Mouse (Mus musculus): Measurements from ENCODE around the gene Nxpe4. TPM values are rescaled to one million over a fixed set of nuclear protein-coding genes. Genes with fewer than 3 reads are reported as not detected.

The Nxpe4 gene
- polyA plus RNA-seq, 1 experiment from 2014 or later, result 8.5 TPM

DNA sequence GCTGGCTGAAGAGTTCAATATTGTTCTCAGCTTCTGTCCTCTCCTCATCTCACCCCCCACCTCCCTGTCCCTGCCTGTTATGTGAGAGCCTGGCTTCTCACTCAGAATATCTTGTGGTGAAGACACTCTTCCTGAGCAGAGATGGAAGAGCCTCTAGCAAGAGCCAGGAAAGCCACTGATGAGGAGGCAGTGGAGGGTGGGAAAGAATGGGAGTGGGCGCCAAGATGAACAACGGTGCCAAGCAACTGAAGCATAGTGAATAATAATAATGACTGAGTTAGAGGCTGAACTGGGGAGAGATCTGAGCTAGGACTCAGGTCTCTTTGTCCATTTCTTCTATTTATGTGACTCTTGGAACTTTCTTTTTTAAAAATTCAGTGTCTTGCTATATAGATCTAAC is 80.9 kb downstream of the Nxpe4 start:
- Histone ChIP-seq H3K36me3 (no peaks in the 10 kb centered on the region), H3K9ac (replicated peaks) (no peak overlapping the region), H3K4me2 (no peak overlapping the region), H3K27me3 (replicated peaks) (no peaks in the 10 kb centered on the region), H3K4me3 (replicated peaks) (no peak overlapping the region), H3K9me3 (replicated peaks) (no peaks in the 10 kb centered on the region), H3K27ac (replicated peaks) (no peak overlapping the region), H3K4me1 (peaks cover 4% of the 10 kb centered on the region; the same call in 1 of the 2 replicates)
- WGBS, result 86% methylated on average over 2 of the region's 2 CpGs
- ATAC-seq (ENCODE audit: low FRiP score), result no peak

DNA sequence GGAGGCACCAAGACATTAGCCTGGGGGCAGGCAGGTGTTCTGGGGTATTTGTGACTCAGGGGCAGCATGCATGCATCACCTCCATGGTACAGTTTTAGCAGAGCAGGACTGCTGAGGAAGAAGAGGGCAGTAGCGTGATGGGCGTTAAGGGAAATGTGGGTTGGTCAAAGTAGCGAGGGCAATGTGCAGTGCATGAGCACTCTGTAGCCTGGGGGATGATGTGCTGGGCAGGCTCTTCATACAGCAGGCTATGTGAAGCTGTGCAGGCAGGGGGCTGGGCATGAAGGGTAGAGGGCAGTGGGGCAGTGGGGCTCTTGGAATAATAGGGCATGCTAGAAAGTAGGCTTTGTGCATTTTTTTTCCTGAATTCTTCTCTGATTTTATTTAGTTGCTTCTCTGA is 82.4 kb downstream of the Nxpe4 start:
- Histone ChIP-seq H3K27ac (replicated peaks) (no peak overlapping the region), H3K27me3 (replicated peaks) (no peaks in the 10 kb centered on the region), H3K4me1 (peaks cover 4% of the 10 kb centered on the region; the same call in 1 of the 2 replicates), H3K9ac (replicated peaks) (no peak overlapping the region), H3K9me3 (replicated peaks) (no peaks in the 10 kb centered on the region), H3K36me3 (no peaks in the 10 kb centered on the region), H3K4me2 (no peak overlapping the region), H3K4me3 (replicated peaks) (no peak overlapping the region)
- no peak for ATAC-seq (ENCODE audit: low FRiP score)
- 72% methylated on average over 3 of the region's 3 CpGs for WGBS

DNA sequence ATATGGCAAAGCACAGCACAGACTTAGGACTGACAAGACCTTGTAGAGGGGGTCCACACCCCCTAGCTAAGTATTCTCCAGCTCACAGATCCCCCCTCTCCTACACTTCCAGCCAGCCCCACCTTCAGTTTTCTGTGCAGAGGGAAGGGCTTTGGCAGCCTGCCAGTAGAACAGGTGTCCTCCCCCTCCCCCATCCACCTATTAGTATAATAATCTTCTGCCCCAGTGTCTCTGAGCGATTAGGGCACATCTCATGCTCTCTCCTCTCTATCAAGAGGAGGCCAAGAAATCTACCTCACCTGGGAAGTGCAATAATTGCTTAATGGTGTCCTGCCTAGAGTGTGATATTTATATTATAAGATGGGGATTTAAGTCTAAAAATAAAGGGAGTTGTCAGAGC is 83.7 kb downstream of the Nxpe4 start:
- Histone ChIP-seq H3K9ac (replicated peaks) (no peak overlapping the region), H3K4me3 (replicated peaks) (no peak overlapping the region), H3K4me2 (no peak overlapping the region), H3K4me1 (peaks cover 4% of the 10 kb centered on the region; the same call in 1 of the 2 replicates), H3K27me3 (replicated peaks) (no peaks in the 10 kb centered on the region), H3K27ac (replicated peaks) (no peak overlapping the region), H3K36me3 (no peaks in the 10 kb centered on the region), H3K9me3 (replicated peaks) (no peaks in the 10 kb centered on the region)
- WGBS, result 56% methylated on average over 1 of the region's 1 CpGs
- ATAC-seq (ENCODE audit: low FRiP score), result no peak

DNA sequence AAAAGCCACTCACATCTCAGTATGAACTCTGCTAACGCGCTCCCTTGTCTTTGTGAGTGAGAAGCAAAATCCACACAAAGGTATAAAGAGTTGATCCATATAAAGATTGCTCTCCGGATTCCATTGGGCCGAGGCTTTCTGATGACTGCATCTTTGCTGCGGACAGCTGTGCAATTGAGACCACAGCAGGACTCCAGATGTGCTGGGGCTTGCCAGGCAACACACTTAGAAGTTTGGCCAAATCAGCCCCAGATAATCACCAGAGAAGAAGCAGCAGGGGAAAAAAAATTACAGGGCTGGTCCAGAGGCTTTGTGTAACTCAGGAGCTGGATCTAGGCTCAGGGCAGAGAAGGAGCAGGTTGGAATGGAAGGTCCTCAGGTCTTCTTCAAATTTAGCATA is 85.5 kb downstream of the Nxpe4 start:
- Histone ChIP-seq H3K4me3 (replicated peaks) (no peak overlapping the region), H3K4me1 (peaks cover 8% of the 10 kb centered on the region), H3K27ac (replicated peaks) (no peak overlapping the region), H3K36me3 (no peaks in the 10 kb centered on the region), H3K9ac (replicated peaks) (no peak overlapping the region), H3K4me2 (no peak overlapping the region), H3K9me3 (replicated peaks) (no peaks in the 10 kb centered on the region), H3K27me3 (replicated peaks) (no peaks in the 10 kb centered on the region)
- 65% methylated on average over 5 of the region's 5 CpGs for WGBS
- no peak for ATAC-seq (ENCODE audit: low FRiP score)

DNA sequence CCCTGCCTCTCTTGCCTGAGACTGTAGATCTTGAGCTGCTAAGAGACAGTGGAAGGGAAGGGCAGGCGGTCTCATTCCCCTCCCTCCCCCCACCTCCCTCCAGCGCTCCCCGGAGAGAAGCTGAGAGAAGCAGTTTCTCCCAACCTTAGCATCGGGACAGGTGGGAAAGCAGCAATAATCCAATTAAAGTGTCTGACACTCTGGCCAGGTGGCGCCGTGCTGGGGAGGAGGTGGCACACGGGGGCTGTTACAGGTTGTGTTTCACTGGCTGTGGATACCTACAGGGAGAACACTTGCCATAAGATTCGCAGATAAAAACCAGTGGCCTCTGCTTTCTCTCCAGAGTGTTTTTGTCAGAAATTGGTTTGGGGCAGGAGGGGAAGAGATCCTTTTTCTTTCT is 90.4 kb downstream of the Nxpe4 start:
- H3K4me2 ChIP-seq, result no peak overlapping the region
- H3K4me3 ChIP-seq (replicated peaks), result no peak overlapping the region
- peaks cover 6% of the 10 kb centered on the region for H3K4me1 ChIP-seq
- H3K9me3 ChIP-seq (replicated peaks), result no peaks in the 10 kb centered on the region
- H3K27me3 ChIP-seq (replicated peaks), result no peaks in the 10 kb centered on the region
- no peak overlapping the region for H3K27ac ChIP-seq (replicated peaks)
- no peak overlapping the region for H3K9ac ChIP-seq (replicated peaks)
- no peak for ATAC-seq (ENCODE audit: low FRiP score)
- 10% methylated on average over 8 of the region's 8 CpGs for WGBS
- H3K36me3 ChIP-seq, result no peaks in the 10 kb centered on the region

DNA sequence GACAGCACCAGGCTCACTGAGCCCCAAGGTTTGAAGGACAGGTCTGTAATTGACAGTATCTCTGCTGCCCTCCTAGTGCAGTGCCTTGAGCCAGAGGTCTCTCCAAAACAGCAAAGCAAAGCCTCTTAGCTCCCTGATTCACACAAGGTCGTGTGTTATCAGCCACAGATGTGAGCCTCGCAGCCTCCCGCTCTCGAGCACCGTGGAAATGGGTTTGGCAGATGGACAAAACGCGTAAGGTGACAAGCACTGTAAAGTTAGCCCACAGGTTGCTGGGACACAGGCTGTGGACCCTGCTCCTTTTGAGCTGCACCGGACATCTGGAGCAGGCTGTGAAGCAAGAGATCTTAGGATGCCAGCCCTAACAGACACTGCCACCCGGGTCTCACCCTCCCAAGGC is 95.2 kb downstream of the Nxpe4 start:
- no peak overlapping the region for H3K4me3 ChIP-seq (replicated peaks)
- no peak overlapping the region for H3K27ac ChIP-seq (replicated peaks)
- H3K9ac ChIP-seq (replicated peaks), result no peak overlapping the region
- H3K4me2 ChIP-seq, result no peak overlapping the region
- H3K36me3 ChIP-seq, result no peaks in the 10 kb centered on the region
- peaks cover 2% of the 10 kb centered on the region; the same call in 1 of the 2 replicates for H3K27me3 ChIP-seq (replicated peaks)
- peaks cover 9% of the 10 kb centered on the region for H3K4me1 ChIP-seq
- H3K9me3 ChIP-seq (replicated peaks), result no peaks in the 10 kb centered on the region
- 67% methylated on average over 9 of the region's 9 CpGs for WGBS
- no peak for ATAC-seq (ENCODE audit: low FRiP score)

DNA sequence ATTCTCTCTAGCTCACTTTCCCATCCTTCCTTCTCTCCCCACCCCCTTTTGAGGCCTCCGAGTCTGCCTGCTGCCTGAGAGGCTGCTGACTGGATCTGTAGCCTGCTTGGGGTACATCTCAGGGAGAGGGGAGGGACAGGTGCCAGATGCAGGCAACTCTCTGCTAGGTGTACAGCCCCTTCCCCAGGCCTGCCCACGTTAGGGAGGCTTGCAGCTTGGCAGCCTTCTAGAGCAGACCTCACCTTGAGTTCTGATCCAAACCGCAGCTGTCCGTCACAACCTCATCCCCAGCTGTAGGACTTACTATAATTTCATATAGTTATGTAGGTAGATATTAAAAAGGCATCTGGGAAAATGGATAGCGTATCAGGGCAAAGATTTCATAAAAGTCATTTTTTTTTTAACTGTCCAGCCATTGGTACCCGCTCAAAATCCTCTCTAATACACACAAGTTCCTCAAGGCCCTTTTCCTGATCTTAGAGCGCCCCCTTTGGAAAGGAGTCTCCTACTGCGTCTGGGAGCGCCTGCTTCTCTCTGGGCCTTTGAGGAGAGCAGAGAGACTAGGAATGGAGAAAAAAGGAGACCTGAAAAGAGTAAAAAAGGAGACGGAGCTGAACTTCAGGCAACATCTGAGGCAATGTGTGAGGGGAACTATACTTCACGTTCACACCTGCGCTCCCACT is 96.1 kb downstream of the Nxpe4 start:
- no peak for ATAC-seq (ENCODE audit: low FRiP score)
- no peaks in the 10 kb centered on the region for H3K9me3 ChIP-seq (replicated peaks)
- WGBS, result 37% methylated on average over 12 of the region's 12 CpGs

DNA sequence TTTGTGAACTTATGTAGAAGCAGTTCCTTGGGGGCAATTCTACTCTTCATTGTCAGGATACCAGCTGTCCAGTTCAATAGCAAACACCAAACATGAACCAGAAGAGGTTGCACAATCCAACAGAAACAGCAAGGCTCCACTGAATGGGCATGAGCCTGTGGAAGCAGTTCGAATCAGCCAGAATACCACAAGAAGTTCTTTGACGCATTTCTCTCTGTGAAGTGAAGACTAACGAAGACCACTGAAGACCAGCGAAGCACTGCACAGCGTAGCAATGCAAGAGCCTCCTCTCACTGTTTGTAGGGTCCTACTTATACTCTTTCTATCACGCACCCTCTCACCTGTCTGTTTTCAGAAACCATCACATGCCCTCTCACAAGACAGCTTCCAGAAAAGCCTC is 102.8 kb downstream of the Nxpe4 start:
- no peak overlapping the region for H3K9ac ChIP-seq (replicated peaks)

More for the DNA sequence above, 96.1 kb downstream of the Nxpe4 start:
- no peak overlapping the region for H3K4me3 ChIP-seq (replicated peaks)
- H3K4me1 ChIP-seq, result peaks cover 3% of the 10 kb centered on the region; the same call in 1 of the 2 replicates
- H3K36me3 ChIP-seq, result no peaks in the 10 kb centered on the region
- H3K27me3 ChIP-seq (replicated peaks), result peaks cover 2% of the 10 kb centered on the region; the same call in 1 of the 2 replicates
- H3K9ac ChIP-seq (replicated peaks), result no peak overlapping the region
- H3K4me2 ChIP-seq, result no peak overlapping the region
- no peak overlapping the region for H3K27ac ChIP-seq (replicated peaks)

DNA sequence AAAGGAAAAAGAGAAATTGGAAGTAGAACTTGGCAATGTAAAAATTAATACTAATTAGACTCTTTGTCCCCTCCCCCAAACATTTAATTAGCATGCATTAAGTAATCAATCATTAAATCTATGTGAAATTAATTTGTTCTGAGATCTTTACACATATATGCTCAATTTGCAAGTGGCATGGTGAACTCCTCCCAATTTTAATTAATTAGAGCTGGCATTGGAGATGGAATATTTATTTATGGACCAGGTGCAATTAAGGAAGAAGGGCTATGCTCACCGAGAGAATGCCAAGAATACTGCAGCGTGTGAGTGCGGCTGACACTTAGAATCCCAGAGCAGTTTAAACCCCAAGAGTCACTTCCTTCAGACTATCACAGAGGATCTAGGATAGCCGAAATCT is 103.7 kb downstream of the Nxpe4 start:
- Histone ChIP-seq H3K27ac (replicated peaks) (no peak overlapping the region), H3K4me2 (no peak overlapping the region), H3K4me1 (peaks cover 13% of the 10 kb centered on the region), H3K9me3 (replicated peaks) (no peaks in the 10 kb centered on the region), H3K27me3 (replicated peaks) (0 out of 2 replicates have a peak, but pooled peaks cover 5% of the 10 kb centered on the region), H3K36me3 (no peaks in the 10 kb centered on the region), H3K4me3 (replicated peaks) (no peak overlapping the region), H3K9ac (replicated peaks) (no peak overlapping the region)
- WGBS, result 66% methylated on average over 4 of the region's 4 CpGs
- no peak for ATAC-seq (ENCODE audit: low FRiP score)

More for the DNA sequence above, 102.8 kb downstream of the Nxpe4 start:
- Histone ChIP-seq H3K36me3 (no peaks in the 10 kb centered on the region), H3K4me2 (no peak overlapping the region), H3K27ac (replicated peaks) (no peak overlapping the region), H3K4me3 (replicated peaks) (no peak overlapping the region), H3K9me3 (replicated peaks) (no peaks in the 10 kb centered on the region), H3K4me1 (peaks cover 13% of the 10 kb centered on the region), H3K27me3 (replicated peaks) (peaks cover 7% of the 10 kb centered on the region; the same call in 1 of the 2 replicates)
- ATAC-seq (ENCODE audit: low FRiP score), result no peak
- WGBS, result 93% methylated on average over 6 of the region's 6 CpGs

DNA sequence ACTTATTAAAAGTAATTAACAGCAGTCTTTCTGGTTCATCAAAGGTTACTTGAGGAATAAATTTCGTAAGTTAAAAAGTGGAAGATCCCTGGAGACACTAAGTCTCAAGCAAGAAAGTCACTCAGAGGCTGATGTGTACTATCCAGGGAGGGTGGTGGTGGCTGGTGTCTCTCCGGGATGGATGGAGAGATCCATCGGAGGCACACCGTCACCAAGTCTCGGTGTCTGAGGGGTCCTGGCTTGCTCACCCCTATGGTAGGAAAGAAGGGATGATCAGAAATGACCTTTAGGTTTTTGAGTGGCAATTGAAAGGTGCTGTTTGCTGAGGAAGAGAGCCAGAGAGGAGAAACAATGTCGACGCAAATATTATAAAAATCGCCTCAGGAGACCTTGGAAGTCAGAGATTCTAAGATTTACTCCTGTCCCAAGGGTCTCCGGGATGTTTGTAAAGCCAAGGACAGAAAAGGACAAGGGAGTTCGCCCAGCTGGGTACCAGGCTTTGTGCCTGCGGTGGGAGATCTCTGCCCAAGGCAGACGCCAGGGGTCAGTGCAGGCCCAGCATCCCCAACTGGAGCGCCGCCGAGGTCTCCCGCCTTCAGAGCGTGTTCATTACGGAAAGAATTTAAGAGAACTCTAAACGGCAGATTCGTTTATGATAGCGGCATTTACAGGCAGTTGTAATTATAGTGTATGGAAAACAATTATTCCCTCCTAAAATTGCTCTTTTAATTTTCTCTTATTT is 104.6 kb downstream of the Nxpe4 start:
- Histone ChIP-seq H3K27ac (replicated peaks) (peak overlapping the region; percentile 2; the same call in 1 of the 2 replicates), H3K4me3 (replicated peaks) (peak overlapping the region; percentile 42), H3K4me1 (peaks cover 13% of the 10 kb centered on the region), H3K9me3 (replicated peaks) (no peaks in the 10 kb centered on the region), H3K9ac (replicated peaks) (peak overlapping the region; percentile 29), H3K27me3 (replicated peaks) (0 out of 2 replicates have a peak, but pooled peaks cover 5% of the 10 kb centered on the region), H3K4me2 (peak overlapping the region; percentile 84), H3K36me3 (no peaks in the 10 kb centered on the region)
- peak; percentile 93 for ATAC-seq (ENCODE audit: low FRiP score)
- WGBS, result 10% methylated on average over 21 of the region's 21 CpGs

DNA sequence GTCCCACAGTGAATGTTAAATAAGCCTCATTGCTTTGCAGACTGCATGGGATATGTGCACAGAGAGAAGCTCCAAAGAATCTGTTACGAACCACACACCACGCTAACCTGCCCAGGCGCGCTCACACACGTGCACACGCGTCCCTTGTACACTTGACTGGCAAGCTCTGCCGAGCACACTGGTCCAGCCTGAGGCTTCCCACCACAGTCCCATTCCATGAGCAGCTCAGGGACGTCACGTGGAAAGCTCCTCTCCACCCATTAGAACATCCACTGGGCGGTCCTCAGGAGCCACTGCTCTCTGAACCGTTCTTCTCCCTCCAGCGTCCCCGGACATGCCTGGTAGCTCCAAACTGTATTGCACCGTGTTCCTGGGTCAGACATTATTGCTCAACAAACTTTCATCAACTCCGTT is 105.2 kb downstream of the Nxpe4 start:
- peak overlapping the region; percentile 29 for H3K9ac ChIP-seq (replicated peaks)
- peak; percentile 86 for ATAC-seq (ENCODE audit: low FRiP score)
- peak overlapping the region; percentile 42 for H3K4me3 ChIP-seq (replicated peaks)
- H3K4me2 ChIP-seq, result peak overlapping the region; percentile 84
- H3K4me1 ChIP-seq, result peaks cover 13% of the 10 kb centered on the region
- under 1% methylated on average over 16 of the region's 16 CpGs for WGBS
- no peaks in the 10 kb centered on the region for H3K9me3 ChIP-seq (replicated peaks)
- no peaks in the 10 kb centered on the region for H3K36me3 ChIP-seq
- H3K27me3 ChIP-seq (replicated peaks), result 0 out of 2 replicates have a peak, but pooled peaks cover 5% of the 10 kb centered on the region
- H3K27ac ChIP-seq (replicated peaks), result 0 out of 2 replicates have a peak overlapping the region, but pooled peaks have one; percentile 2

DNA sequence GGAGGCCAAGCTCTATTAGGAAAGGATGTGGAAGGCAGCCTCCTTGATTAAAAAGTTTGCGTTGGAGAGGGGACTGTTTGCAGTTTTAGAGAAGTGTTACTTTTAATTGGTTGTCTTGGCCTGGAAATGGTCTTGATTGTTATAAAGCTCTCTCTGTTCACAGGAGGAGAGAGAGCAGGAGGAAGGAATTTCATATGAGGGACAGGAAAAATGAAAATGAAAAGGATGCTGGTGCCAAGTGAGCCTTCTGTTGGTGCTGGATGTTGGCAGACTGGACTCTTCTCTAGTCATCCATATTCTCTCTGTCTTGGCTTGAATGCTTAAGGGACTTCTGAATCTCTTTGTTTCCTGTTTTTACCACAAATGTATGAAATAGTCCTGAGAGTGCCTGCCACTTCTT is 106.1 kb downstream of the Nxpe4 start:
- peak overlapping the region; percentile 84; the same call in 1 of the 2 replicates for H3K4me2 ChIP-seq
- ATAC-seq (ENCODE audit: low FRiP score), result no peak
- 53% methylated on average over 1 of the region's 1 CpGs for WGBS

More for the DNA sequence above, 106.1 kb downstream of the Nxpe4 start:
- Histone ChIP-seq H3K27me3 (replicated peaks) (0 out of 2 replicates have a peak, but pooled peaks cover 5% of the 10 kb centered on the region), H3K9ac (replicated peaks) (no peak overlapping the region), H3K9me3 (replicated peaks) (no peaks in the 10 kb centered on the region), H3K36me3 (no peaks in the 10 kb centered on the region), H3K27ac (replicated peaks) (no peak overlapping the region), H3K4me1 (peaks cover 13% of the 10 kb centered on the region), H3K4me3 (replicated peaks) (no peak overlapping the region)
